Mouse (Mus musculus) stomach, embryonic 16.5 days (tissue): Measurements from ENCODE around the gene Pold1. TPM values are rescaled to one million over a fixed set of nuclear protein-coding genes. Genes with fewer than 3 reads are reported as not detected.

Experiments used
- ATAC-seq: fragments of 200-750 bp; cut with Nextera tagmentation; 2 replicates; pipeline ENCODE4 v1.8.0; 2017; ENCODE audit warnings: moderate number of reproducible peaks, moderate TSS enrichment; ENCODE audit not compliant: insufficient read depth, low FRiP score
- H3K27ac ChIP-seq: fragments of 300-500 bp; sonication (generic); 2 replicates; pipeline ENCODE4 v1.5.1; 2014; ENCODE audit warnings: low read length
- H3K27me3 ChIP-seq: fragments of 300-500 bp; sonication (generic); 2 replicates; pipeline ENCODE4 v1.6.1; 2014; ENCODE audit warnings: low read length, control low read depth, mixed read lengths; ENCODE audit not compliant: control insufficient read depth, insufficient read depth
- H3K36me3 ChIP-seq: fragments of 300-500 bp; sonication (generic); 2 replicates; pipeline ENCODE4 v1.6.1; 2014; ENCODE audit warnings: low read length; ENCODE audit not compliant: control insufficient read depth, insufficient read depth
- H3K4me1 ChIP-seq: fragments of 300-500 bp; sonication (generic); 2 replicates; pipeline ENCODE4 v1.6.1; 2014; ENCODE audit warnings: low read length, control low read depth, mixed read lengths; ENCODE audit not compliant: control insufficient read depth, insufficient read depth
- H3K4me2 ChIP-seq: fragments of 300-500 bp; sonication (generic); 2 replicates; pipeline ENCODE4 v1.6.1; 2014; ENCODE audit warnings: low read depth, low read length, mixed read lengths
- H3K4me3 ChIP-seq: fragments of 300-500 bp; sonication (generic); replicated peaks from 2 replicates; pipeline ENCODE4 v1.5.1; 2014; ENCODE audit warnings: mild to moderate bottlenecking, low read length
- H3K9ac ChIP-seq: fragments of 300-500 bp; sonication (generic); 2 replicates; pipeline ENCODE4 v1.6.1; 2014; ENCODE audit warnings: low read length
- H3K9me3 ChIP-seq: fragments of 300-500 bp; sonication (generic); replicated peaks from 2 replicates; pipeline ENCODE4 v1.6.1; 2016; ENCODE audit warnings: low read length, control low read depth; ENCODE audit not compliant: control insufficient read depth
- WGBS: fragments of 180-500 bp; shearing (Covaris S2); extraction: QIAGEN DNeasy Blood & Tissue Kit; methylation state at CpG from one replicate; pipeline ENCODE4 v1.1.7; 2014; 5-methylcytosine and 5-hydroxymethylcytosine counted together
- polyA plus RNA-seq: library from polyadenylated mRNA; unstranded; fragments of >200 nt; fragmentation: Nextera tagmentation; extraction: Ambion mirVana; gene quantifications from 2 replicates; pipeline ENCODE4 v1.2.1, GENCODE M21; 2015

Pold1 gene
- polyA plus RNA-seq, 1 experiment from 2014 or later = 70.3 TPM

GRCm38 (mm10) chr7:44546274-44546673 is 2.4 kb downstream of the Pold1 start:
- no peak overlapping the region for H3K4me2 ChIP-seq

GRCm38 (mm10) chr7:44543071-44543470 is 5.6 kb downstream of the Pold1 start:
- no peak for ATAC-seq

More at GRCm38 (mm10) chr7:44546274-44546673, 2.4 kb downstream of the Pold1 start:
- Histone ChIP-seq H3K4me3 (no peak overlapping the region), H3K9ac (no peak overlapping the region), H3K9me3 (0 out of 2 replicates have a peak, but pooled peaks cover 4% of the 10 kb centered on the region), H3K27me3 (no peaks in the 10 kb centered on the region), H3K27ac (no peak overlapping the region), H3K4me1 (peaks cover 9% of the 10 kb centered on the region), H3K36me3 (peaks cover 14% of the 10 kb centered on the region)
- 92% methylated on average over 3 of the region's 3 CpGs for WGBS
- no peak for ATAC-seq

GRCm38 (mm10) chr7:44542555-44542954 is 6.1 kb downstream of the Pold1 start:
- no peaks in the 10 kb centered on the region for H3K27me3 ChIP-seq
- 0 out of 2 replicates have a peak, but pooled peaks cover 4% of the 10 kb centered on the region for H3K9me3 ChIP-seq
- H3K4me1 ChIP-seq = peaks cover 3% of the 10 kb centered on the region
- no peak overlapping the region for H3K27ac ChIP-seq
- 93% methylated on average over 11 of the region's 11 CpGs for WGBS
- peaks cover 21% of the 10 kb centered on the region for H3K36me3 ChIP-seq
- no peak overlapping the region for H3K4me3 ChIP-seq
- no peak overlapping the region for H3K4me2 ChIP-seq
- no peak overlapping the region for H3K9ac ChIP-seq
- ATAC-seq = no peak

More at GRCm38 (mm10) chr7:44543071-44543470, 5.6 kb downstream of the Pold1 start:
- WGBS = 84% methylated on average over 12 of the region's 12 CpGs
- Histone ChIP-seq H3K9me3 (0 out of 2 replicates have a peak, but pooled peaks cover 4% of the 10 kb centered on the region), H3K27ac (no peak overlapping the region), H3K27me3 (no peaks in the 10 kb centered on the region), H3K4me2 (no peak overlapping the region), H3K36me3 (peaks cover 16% of the 10 kb centered on the region), H3K9ac (no peak overlapping the region), H3K4me3 (no peak overlapping the region), H3K4me1 (peaks cover 8% of the 10 kb centered on the region)

- Histone ChIP-seq H3K9me3 (no peaks in the 10 kb centered on the region), H3K36me3 (peaks cover 35% of the 10 kb centered on the region), H3K27me3 (no peaks in the 10 kb centered on the region), H3K9ac (no peak overlapping the region), H3K4me2 (no peak overlapping the region), H3K4me1 (no peaks in the 10 kb centered on the region), H3K4me3 (no peak overlapping the region), H3K27ac (no peak overlapping the region)
- WGBS = 89% methylated on average over 41 of the region's 41 CpGs
- no peak for ATAC-seq
These were observed 9.7 kb downstream of the Pold1 start for GRCm38 (mm10) chr7:44538756-44539624.

GRCm38 (mm10) chr7:44537496-44537895 is 11.2 kb downstream of the Pold1 start:
- no peaks in the 10 kb centered on the region for H3K27me3 ChIP-seq
- H3K9ac ChIP-seq = no peak overlapping the region
- H3K9me3 ChIP-seq = no peaks in the 10 kb centered on the region
- no peak for ATAC-seq
- no peak overlapping the region for H3K4me3 ChIP-seq
- peaks cover 39% of the 10 kb centered on the region for H3K36me3 ChIP-seq
- WGBS = 91% methylated on average over 13 of the region's 13 CpGs
- H3K4me1 ChIP-seq = no peaks in the 10 kb centered on the region
- H3K4me2 ChIP-seq = no peak overlapping the region
- H3K27ac ChIP-seq = no peak overlapping the region

GRCm38 (mm10) chr7:44537009-44537408 is 11.6 kb downstream of the Pold1 start:
- no peaks in the 10 kb centered on the region for H3K27me3 ChIP-seq
- H3K4me1 ChIP-seq = no peaks in the 10 kb centered on the region
- H3K4me3 ChIP-seq = no peak overlapping the region
- H3K27ac ChIP-seq = no peak overlapping the region
- H3K4me2 ChIP-seq = no peak overlapping the region
- WGBS = 78% methylated on average over 7 of the region's 7 CpGs
- H3K9me3 ChIP-seq = no peaks in the 10 kb centered on the region
- H3K9ac ChIP-seq = no peak overlapping the region
- peaks cover 39% of the 10 kb centered on the region for H3K36me3 ChIP-seq
- ATAC-seq = no peak

GRCm38 (mm10) chr7:44536590-44536968 is 12.1 kb downstream of the Pold1 start:
- no peak overlapping the region for H3K9ac ChIP-seq
- no peak for ATAC-seq
- H3K4me2 ChIP-seq = no peak overlapping the region
- H3K4me3 ChIP-seq = no peak overlapping the region
- 79% methylated on average over 6 of the region's 6 CpGs for WGBS
- no peak overlapping the region for H3K27ac ChIP-seq
- no peaks in the 10 kb centered on the region for H3K27me3 ChIP-seq
- H3K36me3 ChIP-seq = peaks cover 39% of the 10 kb centered on the region
- no peaks in the 10 kb centered on the region for H3K9me3 ChIP-seq
- no peaks in the 10 kb centered on the region for H3K4me1 ChIP-seq

GRCm38 (mm10) chr7:44535657-44536589 is 12.7 kb downstream of the Pold1 start:
- Histone ChIP-seq H3K4me1 (no peaks in the 10 kb centered on the region), H3K36me3 (peaks cover 32% of the 10 kb centered on the region), H3K4me3 (no peak overlapping the region), H3K4me2 (no peak overlapping the region), H3K9me3 (no peaks in the 10 kb centered on the region), H3K27me3 (no peaks in the 10 kb centered on the region), H3K27ac (no peak overlapping the region), H3K9ac (no peak overlapping the region)
- WGBS = 91% methylated on average over 27 of the region's 27 CpGs
- no peak for ATAC-seq
